Mouse (Mus musculus) brain, embryonic 14.5 days (tissue): ENCODE results near the gene Klk1b24.

Experiments used
- CTCF ChIP-seq: fragments of 200-500 bp; IDR thresholded peaks from 2 replicates; pipeline ENCODE4 v1.5.1; 2012; ENCODE audit warnings: inconsistent platforms, mild to moderate bottlenecking, moderate library complexity, borderline replicate concordance; ENCODE audit not compliant: insufficient read depth, insufficient read length; ENCODE audit errors: extremely low read depth
- POLR2A ChIP-seq: fragments of 200-500 bp; IDR thresholded peaks from 2 replicates; pipeline ENCODE4 v1.6.1; 2012; ENCODE audit warnings: mild to moderate bottlenecking, inconsistent platforms, borderline replicate concordance; ENCODE audit not compliant: poor library complexity, insufficient read depth, insufficient read length, severe bottlenecking; ENCODE audit errors: extremely low read depth

DNA sequence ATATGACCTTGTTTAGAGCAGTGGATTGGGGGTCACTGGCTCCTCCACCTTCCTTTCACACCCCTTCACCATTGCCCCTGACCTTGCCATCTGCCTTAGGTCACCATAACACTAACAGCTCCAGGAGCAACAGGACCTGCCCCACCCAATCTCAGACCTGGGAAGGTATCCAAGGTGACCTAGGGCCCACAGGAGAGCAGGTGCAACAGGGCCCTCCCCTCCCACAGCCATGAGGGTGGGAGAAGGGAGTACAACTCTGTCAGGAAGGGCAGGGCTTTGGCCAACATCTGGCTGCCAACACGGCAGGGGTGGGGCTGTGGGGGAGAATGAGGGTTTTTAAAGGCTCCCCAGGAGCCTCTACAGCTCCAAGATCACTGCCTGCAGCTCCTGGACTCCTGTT lies 37.0 kb downstream of the Klk1b24 start, which contains the start of gene Klk1:
- no peak for TF ChIP-seq CTCF
- TF ChIP-seq POLR2A = no peak
